Mouse (Mus musculus) neural tube, embryonic 10.5 days (tissue): ENCODE data around the gene Aldh5a1.

Experiments
- DNase-seq: peaks from one replicate; pipeline ENCODE4 v3.0.0-alpha.2; 2017; ENCODE audit warnings: low spot score; ENCODE audit errors: extremely low spot score

Aldh5a1 gene

DNA sequence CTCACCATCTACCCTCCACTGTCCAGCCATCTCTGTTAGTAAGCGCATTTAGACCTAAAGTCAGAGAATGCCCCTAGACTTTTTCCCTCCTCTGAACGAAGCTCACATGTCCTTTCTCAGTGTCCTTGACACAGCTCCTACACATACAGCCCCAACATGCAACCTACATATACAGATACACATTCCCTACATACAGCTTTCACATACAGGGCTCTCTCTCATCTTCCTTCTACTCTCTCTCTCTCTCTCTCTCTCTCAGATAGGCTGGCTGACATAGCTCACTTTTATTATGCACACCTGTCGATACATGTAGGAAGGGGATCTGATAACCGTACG, 721 bp downstream of the Aldh5a1 start:
- DNase-seq, result no peak

DNA sequence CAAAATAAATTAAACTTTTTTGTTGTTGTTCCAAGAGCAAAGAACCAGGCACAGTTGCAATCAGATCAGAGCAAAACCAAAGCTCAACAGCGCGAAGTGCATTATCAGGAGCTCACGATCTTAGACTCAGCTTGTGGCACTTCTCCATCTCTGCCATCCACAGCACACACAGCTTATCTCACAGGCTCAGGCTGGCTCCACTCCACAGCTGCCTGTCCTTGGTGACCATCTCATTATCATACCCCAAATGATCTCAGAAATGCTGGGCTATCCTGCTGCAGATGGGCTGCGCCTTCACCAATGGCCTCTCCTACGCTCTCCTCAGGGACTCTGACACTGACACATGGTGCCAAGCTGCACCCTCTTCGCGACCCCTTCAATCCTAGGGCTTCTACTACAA, 4.3 kb downstream of the Aldh5a1 start:
- DNase-seq, result no peak

DNA sequence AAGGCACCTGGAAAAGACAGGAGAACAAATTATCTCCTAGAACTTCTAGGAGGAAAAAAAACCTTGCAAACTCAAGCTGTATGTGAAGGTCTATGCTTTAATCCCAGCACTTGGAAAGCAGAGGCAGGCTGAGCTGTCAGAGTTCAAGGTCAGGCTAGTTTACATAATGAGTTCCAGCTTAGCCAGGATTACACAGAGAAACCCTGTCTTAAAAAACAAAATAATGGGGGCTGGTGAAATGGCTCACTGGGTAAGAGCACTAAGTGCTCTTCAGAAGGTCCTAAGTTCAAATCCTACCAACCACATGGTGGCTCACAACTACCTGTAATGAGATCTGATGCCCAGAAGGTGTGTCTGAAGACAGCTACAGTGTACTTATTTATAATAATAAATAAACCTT, 6.9 kb downstream of the Aldh5a1 start:
- DNase-seq, result no peak

DNA sequence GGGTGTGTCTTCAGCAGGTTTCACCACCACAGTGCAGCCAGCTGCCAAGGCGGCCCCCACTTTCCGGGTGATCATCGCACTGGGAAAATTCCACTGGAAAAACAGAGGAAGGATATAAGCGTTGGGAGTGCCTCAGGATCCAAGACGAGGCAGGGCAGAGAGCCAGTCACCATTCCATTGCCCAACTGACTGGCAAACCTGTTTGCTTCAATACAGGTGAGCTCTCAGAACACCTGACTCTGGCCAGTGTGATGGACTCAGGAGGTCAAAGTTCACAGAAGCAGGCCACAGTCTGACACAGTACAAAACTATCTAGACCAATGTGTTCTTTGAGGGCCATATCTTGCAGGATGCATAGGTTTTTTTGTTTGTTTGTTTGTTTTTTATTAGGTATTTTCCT, 13.5 kb downstream of the Aldh5a1 start:
- DNase-seq, result no peak

DNA sequence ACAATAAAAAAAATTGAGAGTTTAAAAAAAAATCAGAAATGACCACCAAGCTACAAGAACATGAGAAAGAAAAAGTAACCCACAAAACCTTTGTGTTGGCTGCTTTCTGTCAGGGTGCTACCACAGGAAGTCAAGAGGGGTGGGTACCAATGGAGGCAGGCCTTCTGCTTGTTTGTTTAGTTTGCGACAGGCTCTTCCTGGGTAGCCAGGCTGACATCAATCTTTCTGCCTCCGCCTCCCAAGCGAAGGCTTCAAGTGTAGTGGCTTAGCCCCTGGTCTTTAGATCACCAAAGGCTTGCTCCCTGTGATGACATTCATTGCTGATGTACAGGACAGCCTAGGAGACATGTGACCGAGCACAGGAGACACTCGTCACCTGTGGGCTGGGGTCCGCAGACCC, 16.2 kb downstream of the Aldh5a1 start:
- DNase-seq, result no peak

DNA sequence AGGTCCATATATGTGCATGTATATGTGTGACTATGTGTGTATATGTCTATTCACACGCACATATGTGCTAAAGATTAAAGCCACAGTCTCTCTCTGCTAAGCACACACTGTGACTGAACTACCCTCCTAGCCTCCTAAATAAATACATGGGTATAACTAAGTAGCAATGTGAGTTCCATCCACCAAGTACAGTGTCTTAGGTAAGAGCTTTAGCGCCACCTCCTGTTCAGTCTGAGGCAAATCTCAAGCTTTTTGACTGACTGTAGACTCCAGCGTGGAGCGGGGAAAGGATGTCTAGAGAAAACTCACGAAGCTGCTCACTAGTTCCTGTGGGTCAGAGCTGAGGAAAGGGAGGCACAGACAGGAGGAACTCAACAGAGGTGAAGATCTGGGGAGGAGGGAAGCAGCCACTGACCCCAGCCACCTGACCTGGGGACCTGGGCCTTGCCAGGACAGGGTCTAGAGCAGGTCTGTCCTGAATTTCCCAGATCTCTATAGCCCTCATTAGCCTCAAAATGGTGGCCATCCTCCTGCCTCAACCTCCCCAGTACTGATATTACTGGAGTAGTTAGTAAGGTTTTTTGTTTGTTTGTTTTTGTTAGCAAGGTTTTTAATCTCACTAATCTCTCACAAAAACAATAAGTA, 17.0 kb downstream of the Aldh5a1 start:
- peak; percentile 23 for DNase-seq

DNA sequence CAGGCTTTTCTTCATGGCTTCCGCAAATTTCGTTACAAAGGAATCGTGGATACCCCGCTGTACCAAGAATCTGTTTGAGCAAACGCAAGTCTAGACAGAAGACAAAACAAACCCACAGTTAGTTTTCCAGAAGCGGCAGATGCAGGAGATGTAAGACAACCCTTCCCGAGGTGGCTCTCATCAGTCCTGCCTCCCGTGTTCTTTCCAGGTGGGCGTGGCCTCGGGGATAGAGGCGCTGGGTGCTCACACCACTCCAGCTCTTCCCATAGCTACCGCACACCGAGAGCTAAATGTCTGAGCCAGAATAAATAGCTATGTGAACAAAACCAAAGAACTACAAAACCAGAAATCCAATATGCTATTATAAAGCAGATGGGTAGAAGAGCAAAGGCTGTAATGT, 21.6 kb downstream of the Aldh5a1 start:
- DNase-seq, result no peak

DNA sequence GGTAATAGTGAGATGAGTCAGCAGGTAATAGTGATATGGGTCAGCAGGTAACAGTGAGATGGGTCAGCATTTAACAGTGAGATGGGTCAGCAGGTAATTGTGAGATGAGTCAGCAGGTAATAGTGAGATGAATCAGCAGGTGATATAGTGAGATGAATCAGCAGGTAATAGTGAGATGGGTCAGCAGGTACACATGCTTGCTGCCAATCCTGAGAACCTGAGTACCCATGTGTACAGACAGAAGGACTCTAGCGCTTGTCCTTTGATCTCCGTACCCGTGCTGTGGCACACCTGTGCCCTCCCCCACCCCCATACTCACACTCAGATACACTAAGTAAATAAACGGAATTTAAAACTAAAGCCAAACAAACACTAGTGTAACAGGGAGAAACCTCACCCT, 22.5 kb downstream of the Aldh5a1 start:
- DNase-seq, result no peak

DNA sequence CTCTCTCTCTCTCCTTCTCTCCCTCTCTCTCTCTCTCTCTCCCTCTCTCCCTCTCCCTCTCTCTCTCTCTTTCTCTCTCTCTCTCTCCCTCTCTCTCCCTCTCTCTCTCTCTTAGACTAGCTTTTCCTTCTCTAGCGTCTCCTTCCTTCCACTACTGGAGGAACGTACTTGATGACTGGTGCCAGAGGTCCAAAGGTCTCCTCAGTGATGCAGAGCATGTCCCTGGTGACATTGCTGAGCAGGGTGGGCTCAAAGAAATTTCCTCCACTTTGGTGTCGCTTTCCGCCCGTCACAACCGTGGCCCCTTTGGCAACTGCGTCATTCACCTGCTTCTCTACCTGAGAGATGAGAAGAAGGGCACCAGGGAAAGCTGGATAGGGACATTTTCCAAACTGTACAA, 23.9 kb downstream of the Aldh5a1 start:
- DNase-seq, result no peak

DNA sequence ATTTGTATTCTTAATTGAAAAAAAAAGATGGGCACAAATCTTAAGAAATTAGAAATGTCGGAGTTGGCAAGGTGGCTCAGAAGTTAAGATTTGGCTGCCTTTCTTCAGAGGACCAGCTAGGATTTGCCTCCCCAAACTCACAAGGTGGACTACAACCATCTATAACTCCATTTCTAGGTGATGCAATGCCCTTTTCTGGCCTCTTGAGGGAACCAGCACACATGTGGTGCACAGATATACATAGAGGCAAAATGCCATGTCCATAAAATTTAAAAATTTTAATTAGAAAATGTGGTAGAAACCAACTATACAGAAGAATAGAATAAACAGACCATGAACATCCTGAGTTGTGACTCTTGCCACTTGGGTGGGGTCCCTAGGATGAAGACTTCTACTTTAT, 28.3 kb downstream of the Aldh5a1 start:
- DNase-seq, result no peak

DNA sequence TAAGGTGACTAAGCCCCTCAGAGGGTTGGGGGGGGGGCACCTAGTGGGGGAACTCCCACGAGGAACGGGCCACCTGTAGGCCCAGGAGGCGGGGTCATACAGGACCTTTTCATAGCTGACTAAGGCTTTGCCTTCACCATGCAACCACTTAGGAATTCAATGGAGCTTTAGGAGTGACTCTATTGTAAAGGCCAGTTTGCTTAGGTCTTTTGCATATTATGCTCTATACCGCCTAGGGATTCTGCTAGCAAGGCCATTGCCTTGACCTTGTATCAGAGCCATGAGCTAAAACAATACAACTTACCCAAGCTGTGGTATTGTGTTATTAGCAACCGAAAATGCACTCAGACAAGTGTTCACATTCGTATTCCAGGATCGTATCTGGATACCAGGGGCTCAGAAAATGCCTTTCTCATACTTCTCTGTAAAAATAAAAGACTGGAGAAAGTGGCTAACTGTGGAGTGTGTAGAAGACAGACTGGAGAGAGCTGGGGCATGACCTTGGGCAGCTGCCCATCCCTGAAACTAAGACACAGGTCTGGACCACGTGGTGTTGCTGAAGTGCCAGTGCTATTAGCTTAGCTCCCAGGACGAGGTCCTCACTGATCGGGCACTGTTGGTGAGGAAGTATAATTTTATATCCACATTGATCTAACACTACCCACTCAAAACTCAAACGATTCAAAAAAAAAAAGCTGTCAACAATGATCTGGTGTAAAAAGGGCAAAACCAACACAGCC, 30.5 kb downstream of the Aldh5a1 start:
- DNase-seq, result no peak

DNA sequence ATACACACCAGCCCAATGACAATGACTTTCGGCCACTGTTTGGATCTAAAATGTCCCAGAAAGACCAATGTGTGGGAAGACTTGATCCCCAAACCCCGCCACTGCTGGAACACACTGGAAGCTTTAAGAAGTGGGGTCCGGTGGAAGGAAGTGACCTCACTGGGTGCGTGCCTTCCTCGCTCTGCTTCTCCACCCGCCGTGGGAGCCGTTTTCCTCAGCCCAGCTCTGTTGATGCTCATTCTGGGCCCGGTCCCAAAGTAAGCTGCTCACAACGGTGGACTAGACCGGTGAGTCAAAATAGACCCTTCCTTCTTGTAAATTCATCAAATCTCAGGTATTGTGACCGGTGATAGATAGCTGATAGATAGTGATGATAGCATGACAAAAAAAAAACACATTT, 32.0 kb downstream of the Aldh5a1 start:
- no peak for DNase-seq

DNA sequence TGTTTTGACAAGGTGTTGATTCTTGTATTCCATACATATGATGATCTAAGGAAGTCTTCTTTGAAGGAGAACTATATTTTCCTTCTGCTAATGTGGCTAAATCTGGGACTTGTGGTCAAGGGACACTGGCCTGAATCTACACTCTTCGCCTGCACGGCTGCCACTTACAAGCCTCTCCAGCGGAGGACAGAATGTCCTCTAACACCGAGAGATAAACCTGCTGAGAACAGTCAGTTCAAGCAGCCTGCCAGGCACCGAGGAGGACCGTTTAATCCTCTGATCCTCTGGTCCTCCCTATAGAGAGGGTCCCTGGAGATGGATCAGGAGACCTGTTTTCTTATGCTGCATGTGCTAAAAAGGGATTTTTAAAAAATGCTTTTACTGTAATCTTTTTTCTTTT, 34.0 kb downstream of the Aldh5a1 start:
- no peak for DNase-seq

DNA sequence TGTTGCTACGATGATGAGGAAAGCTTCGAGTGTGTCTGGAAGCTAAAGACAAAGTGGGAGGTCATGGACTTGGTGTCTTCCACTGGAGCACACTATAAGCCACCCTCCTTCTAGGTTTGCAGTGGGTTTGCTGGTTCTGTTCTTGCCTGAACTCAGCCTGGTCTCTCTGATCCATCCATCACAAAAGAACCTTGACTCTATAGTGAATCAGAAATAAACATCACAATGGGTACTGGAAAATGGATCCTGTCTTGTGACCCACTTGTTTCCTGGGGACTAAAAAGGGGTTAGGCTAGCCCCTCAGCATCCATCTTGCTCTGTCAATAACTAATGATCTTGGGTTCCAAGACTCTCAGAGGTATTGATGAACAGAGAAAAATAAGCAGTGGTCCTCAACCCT, 35.5 kb downstream of the Aldh5a1 start:
- no peak for DNase-seq

DNA sequence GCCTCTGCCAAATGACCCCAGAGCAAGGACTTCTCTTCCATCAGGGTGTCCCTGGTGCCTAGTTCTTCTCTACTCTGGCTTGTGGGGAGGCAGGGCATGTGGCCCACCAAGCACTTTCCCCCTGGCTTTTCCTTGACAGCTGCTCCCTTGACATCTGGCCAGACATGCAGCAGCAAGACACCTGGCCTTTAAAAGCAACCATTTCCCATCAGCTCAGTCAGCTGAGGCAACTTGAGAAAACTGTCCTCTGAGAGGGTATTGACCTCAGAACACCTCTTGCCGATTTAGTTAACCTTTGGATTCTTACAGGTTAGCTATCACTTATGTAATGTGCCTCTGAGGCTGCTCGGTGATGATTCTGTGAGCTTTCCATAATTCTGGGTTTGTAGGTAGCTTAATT, 43.6 kb downstream of the Aldh5a1 start:
- no peak for DNase-seq

DNA sequence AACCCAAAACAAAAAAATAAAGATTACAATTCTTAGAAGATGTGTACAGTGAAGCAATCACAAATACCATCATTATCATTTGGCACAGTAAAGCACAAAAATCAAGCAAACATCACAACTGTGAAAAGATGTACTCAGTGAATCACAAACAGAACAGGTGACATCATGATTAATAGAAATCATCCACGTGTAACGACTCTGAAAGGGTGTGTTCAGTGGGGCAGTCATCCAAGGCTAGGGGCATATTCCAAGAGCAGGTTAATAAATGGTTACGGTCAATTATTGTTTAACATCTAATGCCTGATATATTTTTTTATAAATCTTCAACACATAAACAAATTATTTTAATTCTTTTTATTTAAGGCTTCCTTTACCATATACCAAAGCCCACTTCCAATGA, 44.9 kb downstream of the Aldh5a1 start:
- DNase-seq, result no peak

DNA sequence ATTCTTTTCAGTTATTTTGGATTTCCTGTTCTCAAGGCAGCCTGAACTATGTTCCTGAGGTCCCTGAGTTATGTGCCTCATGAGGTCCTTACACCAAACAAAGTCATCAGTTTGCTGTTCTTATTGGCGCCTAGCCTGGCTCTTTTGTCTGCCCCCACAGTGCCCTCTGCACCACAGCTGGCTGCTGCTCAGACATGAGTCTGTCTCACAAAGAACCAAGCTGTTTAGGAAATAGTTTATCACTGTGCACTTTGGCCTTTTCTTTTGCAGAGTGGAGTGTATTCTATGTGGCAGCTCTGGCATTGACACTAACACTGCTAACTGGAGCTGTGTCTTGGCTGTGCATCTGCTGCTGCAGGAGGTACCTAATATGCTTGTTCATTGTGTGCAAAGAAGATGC, 47.9 kb downstream of the Aldh5a1 start:
- no peak for DNase-seq

DNA sequence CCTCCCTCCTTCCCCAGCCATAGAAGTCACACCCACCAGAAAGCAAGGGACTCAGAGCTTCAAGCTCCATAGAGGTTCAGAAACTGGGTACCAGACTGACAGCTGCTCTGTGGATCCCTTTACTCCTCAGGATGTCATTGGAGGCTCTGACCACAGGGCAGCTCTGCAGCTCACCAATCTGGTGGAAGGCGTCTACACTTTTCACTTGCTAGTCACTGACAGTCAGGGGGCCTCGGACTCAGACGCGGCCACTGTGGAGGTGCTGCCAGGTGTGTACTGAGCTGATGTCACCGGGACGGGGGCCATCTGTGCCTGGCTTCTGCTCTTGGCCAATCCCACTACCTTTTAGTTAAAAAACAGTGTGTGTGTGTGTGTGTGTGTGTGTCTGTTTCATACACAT, 55.0 kb downstream of the Aldh5a1 start:
- no peak for DNase-seq

DNA sequence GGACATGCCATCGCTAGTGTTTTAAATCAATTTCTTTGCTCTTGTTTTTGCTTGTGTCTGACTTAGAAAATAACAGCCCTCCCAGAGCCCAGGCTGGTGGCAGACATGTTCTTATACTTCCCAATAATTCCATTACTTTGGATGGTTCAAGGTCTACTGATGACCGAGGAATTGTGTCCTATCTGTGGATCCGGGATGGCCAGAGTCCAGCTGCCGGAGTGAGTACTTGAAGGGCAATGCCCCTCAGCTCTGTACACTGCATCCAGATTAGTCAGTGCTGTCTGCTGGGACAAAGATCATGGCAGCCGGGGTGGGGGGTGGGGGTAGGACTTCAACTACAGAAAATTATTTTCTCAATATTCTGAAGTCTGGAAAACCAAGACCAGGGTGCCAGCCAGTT, 56.8 kb downstream of the Aldh5a1 start:
- no peak for DNase-seq

DNA sequence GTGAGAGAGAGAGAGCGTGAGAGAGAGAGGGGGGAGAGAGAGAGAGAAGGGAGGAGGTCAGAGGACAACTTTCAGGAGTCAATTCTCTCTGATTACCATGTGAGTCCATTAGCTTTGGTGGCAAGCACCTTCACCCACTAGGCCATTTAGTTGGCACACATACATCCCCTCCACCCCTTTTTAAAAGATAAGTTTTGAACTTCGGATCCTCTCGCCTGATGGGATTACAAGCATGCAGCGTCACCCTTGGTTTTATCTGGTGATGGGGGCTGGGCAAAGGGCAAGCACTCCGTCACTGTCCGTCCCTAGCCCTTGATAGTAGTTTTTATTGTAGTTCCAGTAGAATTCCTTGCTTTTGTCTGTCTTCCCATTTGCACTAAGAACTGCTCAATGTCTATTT, 57.3 kb downstream of the Aldh5a1 start:
- no peak for DNase-seq

DNA sequence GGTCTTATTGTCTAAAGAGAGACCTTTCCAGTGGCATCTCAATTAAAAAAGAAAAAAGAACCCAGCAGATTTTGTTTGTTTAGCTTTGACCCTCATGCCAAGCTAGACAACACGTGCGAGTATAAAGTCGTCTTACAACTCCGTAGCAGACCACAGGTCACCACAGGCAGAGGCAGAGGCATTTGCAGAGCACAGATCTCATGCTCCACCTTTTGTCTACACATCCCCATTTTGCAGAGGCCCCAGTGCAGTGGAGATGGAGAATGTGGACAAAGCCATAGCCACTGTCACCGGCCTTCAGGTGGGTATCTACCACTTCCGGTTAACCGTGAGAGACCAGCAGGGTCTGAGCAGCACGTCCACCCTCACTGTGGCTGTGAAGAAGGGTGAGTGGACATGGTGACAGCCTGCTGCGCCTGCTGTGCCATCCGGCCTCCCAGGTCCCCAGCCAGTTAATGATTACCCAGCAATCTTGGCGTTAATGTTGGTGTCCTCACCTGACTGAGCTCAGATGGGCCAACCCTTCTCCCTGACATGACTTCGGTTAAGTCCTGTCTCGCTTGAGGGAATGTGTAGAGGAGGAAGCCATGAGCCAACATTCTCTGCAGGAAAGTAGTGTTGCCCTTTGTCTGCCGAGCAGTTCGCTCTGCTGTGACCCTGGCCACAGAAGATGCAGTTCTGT, 58.0 kb downstream of the Aldh5a1 start:
- DNase-seq, result no peak

DNA sequence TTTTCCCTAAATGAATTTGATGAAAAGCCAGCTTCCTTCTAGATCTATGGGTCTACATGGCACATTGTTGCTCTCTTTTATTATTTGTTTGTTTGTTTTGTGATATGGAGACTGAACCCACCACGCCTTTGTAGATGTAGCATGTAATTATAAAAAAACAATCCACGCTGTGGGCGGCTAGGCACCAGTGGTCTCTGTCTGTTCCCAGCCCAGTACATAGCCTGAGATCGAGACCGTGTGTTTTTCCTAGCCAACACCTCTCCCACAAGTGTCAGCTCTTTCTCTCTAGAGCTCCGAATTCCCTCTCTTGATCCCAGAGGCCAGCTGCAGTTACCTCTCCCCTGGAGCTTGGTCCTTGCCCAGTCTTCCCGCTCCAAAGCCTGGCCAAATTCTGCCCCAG, 69.2 kb downstream of the Aldh5a1 start:
- no peak for DNase-seq

DNA sequence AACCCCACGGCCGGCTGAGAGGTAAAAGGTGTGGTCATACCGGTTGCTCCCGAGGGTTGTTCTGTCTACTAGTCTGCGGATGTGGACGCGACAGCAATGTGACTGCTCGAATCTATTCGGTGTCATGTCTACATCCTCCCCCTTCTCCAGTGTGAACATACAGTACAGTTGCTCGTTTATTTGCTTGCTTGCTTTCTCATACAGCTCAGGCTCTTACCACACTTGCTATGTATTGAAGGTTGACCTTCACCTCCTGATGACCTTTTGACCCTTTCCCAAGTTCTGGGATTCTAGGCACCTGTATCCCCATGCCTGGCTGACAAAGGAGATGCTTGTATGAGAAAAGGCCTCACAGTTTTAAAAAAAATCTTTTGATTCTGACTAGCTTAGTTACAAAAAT, 69.7 kb downstream of the Aldh5a1 start:
- DNase-seq, result no peak
